Mouse (Mus musculus) spleen, adult 2 months (tissue): ENCODE measurements at regions not wholly inside any gene's neighbourhood (a gene's known extent, or its start where the extent isn't known, plus 50 kb on each side); places are given as distances from the start of the nearest gene placed in this dataset.

Experiments used
- DNase-seq, 2 experiments: peaks; one replicate each; pipeline versions ENCODE4 v3.0.0 to v3.0.0-alpha.2; 2012 to 2021; ENCODE audit warnings: low spot score in 2 of 2, low read depth in 1 of 2
- H3K27ac ChIP-seq: fragments of 200-500 bp; 2 replicates; pipeline ENCODE4 v1.5.1; 2012; ENCODE audit warnings: low read length, inconsistent platforms; ENCODE audit not compliant: insufficient read depth
- H3K27me3 ChIP-seq: fragments of 200-500 bp; 2 replicates; pipeline ENCODE4 v1.6.1; 2012; ENCODE audit warnings: mild to moderate bottlenecking, moderate library complexity, low read length, inconsistent platforms; ENCODE audit not compliant: control insufficient read depth, insufficient read depth
- H3K36me3 ChIP-seq: fragments of 200-500 bp; 2 replicates; pipeline ENCODE4 v1.6.1; 2012; ENCODE audit warnings: mild to moderate bottlenecking, low read length, inconsistent platforms; ENCODE audit not compliant: control insufficient read depth, insufficient read depth
- H3K4me1 ChIP-seq: fragments of 200-500 bp; 2 replicates; pipeline ENCODE4 v1.6.1; 2011; ENCODE audit warnings: inconsistent platforms; ENCODE audit not compliant: control insufficient read depth, insufficient read depth, insufficient read length
- H3K4me3 ChIP-seq: fragments of 200-500 bp; 2 replicates; pipeline ENCODE4 v1.5.1; 2011; ENCODE audit warnings: mild to moderate bottlenecking, inconsistent platforms; ENCODE audit not compliant: insufficient read depth, insufficient read length; ENCODE audit errors: extremely low read depth
- CTCF ChIP-seq: fragments of 200-500 bp; IDR thresholded peaks from 2 replicates; pipeline ENCODE4 v1.5.1; 2011; ENCODE audit warnings: mild to moderate bottlenecking, inconsistent platforms; ENCODE audit not compliant: insufficient read depth, insufficient read length, insufficient replicate concordance; ENCODE audit errors: extremely low read depth
- POLR2A ChIP-seq: fragments of 200-500 bp; IDR thresholded peaks from 2 replicates; pipeline ENCODE4 v1.6.1; 2011; ENCODE audit warnings: low read depth, low read length, inconsistent platforms
- WGBS: fragments of 180-500 bp; shearing (Covaris S2); methylation state at CpG from one replicate; pipeline ENCODE4 v1.1.7; 2018; 5-methylcytosine and 5-hydroxymethylcytosine counted together

DNA sequence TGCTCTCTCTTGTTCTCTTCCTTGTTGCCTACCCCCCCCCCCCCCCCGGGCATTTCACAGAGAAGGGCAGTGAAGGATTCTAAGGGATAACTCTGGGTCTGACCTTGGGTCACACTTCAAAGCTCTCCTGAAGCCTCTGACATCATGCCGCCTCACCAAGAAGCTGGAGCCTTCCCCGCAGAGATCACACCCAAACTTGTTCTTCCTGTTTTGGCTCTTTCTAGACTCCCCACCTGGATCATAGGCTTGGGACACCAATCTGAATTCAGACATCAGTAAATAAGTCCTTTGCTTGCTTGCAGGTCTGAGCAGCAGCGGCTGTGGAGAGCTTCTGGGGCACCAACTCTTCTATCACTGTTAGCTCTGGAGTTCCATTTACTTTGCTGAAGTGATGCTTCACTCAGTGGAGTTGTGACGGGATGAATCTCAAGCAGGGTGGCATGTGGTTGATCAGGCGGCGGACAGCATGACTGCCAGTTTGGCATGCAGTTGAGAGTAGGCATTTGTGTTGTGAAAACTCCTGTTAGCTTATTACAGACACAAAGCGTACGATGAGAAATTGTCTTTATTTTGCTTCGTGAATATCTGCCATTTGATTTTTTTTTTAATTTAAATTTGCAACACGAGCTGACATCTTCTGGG is 226.5 kb upstream of the Adgrl2 start:
- Histone ChIP-seq H3K4me1 (no peaks in the 10 kb centered on the region), H3K27me3 (no peaks in the 10 kb centered on the region), H3K27ac (no peak overlapping the region), H3K36me3 (no peaks in the 10 kb centered on the region), H3K4me3 (no peak overlapping the region)
- TF ChIP-seq POLR2A (no peak), CTCF (no peak)
- DNase-seq = no peak
- 91% methylated on average over 11 of the region's 11 CpGs for WGBS

DNA sequence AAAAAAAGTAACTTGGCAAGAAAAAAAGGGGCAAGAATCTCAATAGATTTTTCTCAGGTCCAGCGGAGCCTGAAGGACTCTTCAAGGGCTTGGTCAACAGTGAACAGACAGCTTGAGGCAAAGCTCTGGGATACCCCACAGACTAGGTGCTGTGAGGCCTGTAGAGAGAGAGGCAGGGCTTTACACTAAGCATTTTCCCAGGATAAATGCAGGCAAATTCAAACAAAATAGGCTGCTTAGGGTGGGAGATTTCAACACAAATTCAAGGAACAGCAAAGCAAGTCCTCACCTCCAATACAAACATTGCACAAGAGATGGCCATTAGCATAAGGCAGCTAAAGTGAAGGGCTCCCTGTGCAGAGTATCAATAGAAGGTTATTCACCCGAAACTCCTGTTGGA is 225.3 kb upstream of the Adgrl2 start:
- 87% methylated on average over 2 of the region's 2 CpGs for WGBS
- Histone ChIP-seq H3K36me3 (no peaks in the 10 kb centered on the region), H3K4me3 (no peak overlapping the region), H3K27me3 (no peaks in the 10 kb centered on the region), H3K27ac (no peak overlapping the region), H3K4me1 (no peaks in the 10 kb centered on the region)
- DNase-seq = no peak
- TF ChIP-seq POLR2A = no peak
- TF ChIP-seq CTCF = no peak

DNA sequence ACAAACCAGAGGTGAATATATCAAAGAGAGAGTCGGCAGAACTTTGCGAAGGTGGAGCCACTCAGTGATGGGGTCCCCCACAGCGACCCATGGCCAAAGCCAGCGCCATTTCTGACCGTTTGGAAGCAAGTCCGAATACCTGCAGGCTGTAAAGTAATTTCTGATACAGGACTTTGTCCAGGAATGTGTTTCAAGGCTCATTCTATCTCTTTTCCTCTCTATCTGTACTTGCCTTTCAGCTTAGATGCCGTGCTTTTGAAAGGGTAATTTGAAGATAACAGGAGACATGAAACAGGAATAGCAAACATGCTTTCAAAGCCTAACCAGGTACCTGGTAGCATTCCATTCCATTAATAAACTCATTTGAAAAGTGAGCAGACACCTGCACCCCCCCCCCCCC is 221.6 kb upstream of the Adgrl2 start:
- WGBS = 90% methylated on average over 7 of the region's 7 CpGs
- H3K36me3 ChIP-seq = no peaks in the 10 kb centered on the region
- no peak overlapping the region for H3K27ac ChIP-seq
- H3K4me3 ChIP-seq = no peak overlapping the region
- TF ChIP-seq CTCF (no peak), POLR2A (no peak)
- no peaks in the 10 kb centered on the region for H3K27me3 ChIP-seq
- no peaks in the 10 kb centered on the region for H3K4me1 ChIP-seq
- no peak for DNase-seq

DNA sequence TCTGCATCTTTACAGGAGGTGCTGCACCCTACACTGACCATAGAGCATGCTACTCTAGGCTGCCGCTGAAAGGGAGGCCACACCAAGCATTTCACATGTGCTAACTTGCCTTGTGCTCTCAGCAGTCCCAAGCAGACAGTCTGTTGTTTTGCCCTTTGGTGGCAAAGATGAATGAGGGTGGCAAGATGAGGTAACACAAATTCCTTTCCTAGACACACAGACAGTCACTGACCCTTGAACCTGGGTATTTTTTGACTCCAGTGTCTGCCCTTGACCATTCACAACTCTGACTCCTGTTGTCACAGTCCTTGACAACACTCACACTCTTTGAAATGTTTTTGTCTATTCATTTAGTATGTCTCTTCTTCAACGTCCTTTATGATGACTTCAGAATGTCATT is 218.9 kb upstream of the Adgrl2 start:
- WGBS = 91% methylated on average over 2 of the region's 2 CpGs
- no peaks in the 10 kb centered on the region for H3K4me1 ChIP-seq
- no peaks in the 10 kb centered on the region for H3K36me3 ChIP-seq
- TF ChIP-seq CTCF (no peak), POLR2A (no peak)
- H3K4me3 ChIP-seq = no peak overlapping the region
- H3K27ac ChIP-seq = no peak overlapping the region
- H3K27me3 ChIP-seq = no peaks in the 10 kb centered on the region
- DNase-seq = no peak

DNA sequence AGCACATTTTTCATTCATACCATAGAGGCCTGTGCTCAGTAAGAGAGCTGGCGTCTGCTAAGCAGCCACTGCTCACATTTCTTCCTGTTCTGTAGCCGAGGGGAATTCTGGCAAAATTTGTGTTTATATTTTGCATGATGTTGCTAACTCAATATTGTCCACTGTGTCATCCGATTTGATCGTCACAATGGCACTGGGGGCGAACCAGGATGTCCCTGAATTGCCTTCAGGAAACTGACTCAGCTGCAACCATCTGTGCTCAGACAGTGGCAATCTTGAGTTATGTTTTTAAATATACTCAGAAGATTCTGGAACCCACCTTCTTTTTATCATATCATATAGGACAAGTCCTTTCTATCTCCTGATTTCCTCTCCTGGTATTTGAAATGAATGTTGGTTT is 213.1 kb upstream of the Adgrl2 start:
- no peaks in the 10 kb centered on the region for H3K36me3 ChIP-seq
- H3K27me3 ChIP-seq = no peaks in the 10 kb centered on the region
- WGBS = 73% methylated on average over 5 of the region's 5 CpGs
- no peak overlapping the region for H3K4me3 ChIP-seq
- H3K4me1 ChIP-seq = no peaks in the 10 kb centered on the region
- no peak overlapping the region for H3K27ac ChIP-seq
- no peak for DNase-seq
- TF ChIP-seq POLR2A (no peak), CTCF (no peak)

DNA sequence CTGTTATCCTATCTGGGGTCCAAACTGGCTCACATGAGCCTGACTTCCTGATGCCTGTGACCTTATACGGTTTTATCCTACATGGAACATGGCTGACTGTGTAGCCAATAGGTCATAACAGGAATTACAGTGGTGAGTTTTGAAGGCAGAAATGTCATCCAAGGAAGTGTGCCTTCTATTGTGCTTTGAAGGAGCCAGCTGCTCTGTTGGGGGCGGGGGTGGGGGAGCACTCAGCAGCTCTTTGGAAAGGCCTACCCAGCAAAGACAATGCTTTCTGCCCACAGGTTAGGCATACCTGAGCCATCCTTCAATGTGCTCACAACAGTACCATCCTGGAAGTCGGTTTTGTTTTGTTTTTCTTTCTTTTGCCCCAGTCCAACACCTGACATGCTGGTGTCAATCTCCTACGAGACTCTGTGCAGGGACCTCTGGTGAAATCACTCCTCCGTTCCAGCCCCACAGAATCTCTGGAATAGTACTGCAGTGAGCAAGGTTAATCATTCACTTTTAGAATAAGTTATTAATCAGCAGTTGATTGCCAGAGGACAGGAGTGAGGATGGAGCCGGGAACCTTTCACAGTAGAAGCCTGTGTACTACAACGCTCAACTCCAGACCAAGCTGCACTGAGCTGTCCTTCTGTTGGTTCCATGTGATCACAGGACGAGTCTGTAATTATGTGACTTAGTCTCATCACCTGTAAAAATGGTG is 206.3 kb upstream of the Adgrl2 start:
- no peak for DNase-seq
- Histone ChIP-seq H3K27ac (no peak overlapping the region), H3K4me3 (no peak overlapping the region), H3K36me3 (no peaks in the 10 kb centered on the region), H3K4me1 (no peaks in the 10 kb centered on the region), H3K27me3 (no peaks in the 10 kb centered on the region)
- 87% methylated on average over 8 of the region's 8 CpGs for WGBS
- TF ChIP-seq CTCF (no peak), POLR2A (no peak)

DNA sequence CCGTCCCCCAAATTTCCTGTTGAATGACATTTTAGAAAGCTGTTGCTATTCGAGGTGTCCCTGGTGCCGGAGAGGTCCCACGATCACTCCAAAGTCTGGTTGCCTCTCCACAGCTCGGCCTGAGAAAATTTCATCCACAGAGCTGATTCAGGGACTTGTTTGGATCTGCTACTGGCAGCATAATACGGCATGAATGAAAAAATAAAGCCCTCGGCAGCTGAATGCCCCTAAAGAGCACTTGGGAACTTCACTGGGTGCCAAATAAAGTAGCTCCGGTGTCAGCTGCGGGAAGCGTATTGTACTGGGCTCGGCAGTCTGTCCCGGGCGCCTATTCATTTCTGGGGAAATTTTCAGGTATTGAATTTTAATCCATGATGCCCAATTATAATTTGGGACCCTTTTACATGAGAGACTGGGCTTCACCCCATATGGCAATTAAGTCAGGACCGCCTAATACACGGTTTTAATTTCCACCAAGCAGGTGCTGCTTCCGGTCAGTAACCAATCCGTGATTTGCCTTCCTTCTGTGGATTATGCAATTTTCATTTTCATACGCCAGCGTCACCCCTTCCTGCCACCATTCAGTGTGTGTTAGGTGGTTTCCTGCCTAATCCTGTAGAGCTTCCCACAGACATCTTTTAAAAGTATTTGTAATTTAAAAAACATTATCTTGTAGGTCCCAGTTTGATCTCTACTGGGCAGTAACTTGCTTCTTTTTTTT is 200.7 kb upstream of the Adgrl2 start:
- Histone ChIP-seq H3K4me1 (no peaks in the 10 kb centered on the region), H3K27ac (no peak overlapping the region), H3K27me3 (no peaks in the 10 kb centered on the region), H3K36me3 (no peaks in the 10 kb centered on the region), H3K4me3 (no peak overlapping the region)
- WGBS = 65% methylated on average over 19 of the region's 19 CpGs
- DNase-seq = no peak
- TF ChIP-seq POLR2A (no peak), CTCF (no peak)
